Mouse (Mus musculus) spleen, adult 2 months (tissue): Measurements from ENCODE around the gene Ranbp3.

Experiments
- CTCF ChIP-seq: fragments of 200-500 bp; IDR thresholded peaks from 2 replicates; pipeline ENCODE4 v1.5.1; 2011; ENCODE audit warnings: mild to moderate bottlenecking, inconsistent platforms; ENCODE audit not compliant: insufficient read depth, insufficient read length, insufficient replicate concordance; ENCODE audit errors: extremely low read depth
- POLR2A ChIP-seq: fragments of 200-500 bp; IDR thresholded peaks from 2 replicates; pipeline ENCODE4 v1.6.1; 2011; ENCODE audit warnings: low read depth, low read length, inconsistent platforms

GRCm38 (mm10) chr17:56626260-56626659, 46.8 kb upstream of the Ranbp3 start:
- TF ChIP-seq CTCF, result no peak
- TF ChIP-seq POLR2A, result no peak
